Mouse (Mus musculus): ENCODE results near the gene Nup35. TPM values are rescaled to one million over a fixed set of nuclear protein-coding genes. Genes with fewer than 3 reads are reported as not detected.

Nup35 gene
- total RNA-seq (2023): 10 to 100 TPM; 26.5 to 29.2 TPM

GRCm38 (mm10) chr2:80616854-80617737, at the start of gene Nup35, which contains the start of gene Dusp19:
Nup35 (plus strand) TSS chr2:80617236.
Dusp19 (plus strand) TSS chr2:80617045.

GRCm38 (mm10) chr2:80581043-80581711, 35.9 kb upstream of the Nup35 start, which contains the start of gene Nckap1:
Nckap1 (minus strand) TSS chr2:80581380.

Other genes starting within 250 kb of the Nup35 start
- not detected for gene Frzb, start 169.6 kb upstream of the Nup35 start, total RNA-seq (2023)
- under 1 TPM in 1 of 2 experiments, not detected in 1; 0.12 TPM for gene Nckap1, start 35.9 kb upstream of the Nup35 start, total RNA-seq (2023)
- 1 to 10 TPM; 5.7 to 8.4 TPM for gene Dusp19, start 191 bp upstream of the Nup35 start, total RNA-seq (2023)